Mouse (Mus musculus): ENCODE data around the gene Mettl7a2.

Gene Mettl7a2

DNA sequence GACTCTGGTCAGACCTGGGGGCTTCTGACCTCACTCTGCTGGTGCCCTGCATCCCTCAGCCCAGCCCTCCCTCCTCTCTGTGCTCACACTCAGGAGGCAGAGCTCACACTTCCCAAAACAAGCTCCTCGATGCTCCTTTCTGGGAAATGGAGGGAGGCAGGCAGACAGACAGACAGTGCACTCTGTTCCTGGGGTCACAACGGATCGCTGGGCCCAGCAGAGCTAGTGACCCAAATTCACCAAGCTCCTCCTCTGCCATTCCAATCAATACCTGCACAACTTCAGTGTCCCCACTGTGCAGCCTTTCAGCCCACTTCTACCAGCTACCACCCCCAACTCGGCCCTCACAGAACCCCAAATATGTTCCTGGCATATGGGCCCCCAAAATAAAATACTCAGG, 48.8 kb downstream of the Mettl7a2 start:
- Histone ChIP-seq H3K27me3 (ENCODE audit: control insufficient read depth, insufficient read depth, low read length, poor library complexity, severe bottlenecking) (no peaks in the 10 kb centered on the region), H3K36me3 (ENCODE audit: control insufficient read depth, insufficient read depth, low read length, poor library complexity, severe bottlenecking) (no peaks in the 10 kb centered on the region; the same call in 1 of the 2 replicates)
- no peak for DNase-seq (ENCODE audit: low read depth, low spot score)

DNA sequence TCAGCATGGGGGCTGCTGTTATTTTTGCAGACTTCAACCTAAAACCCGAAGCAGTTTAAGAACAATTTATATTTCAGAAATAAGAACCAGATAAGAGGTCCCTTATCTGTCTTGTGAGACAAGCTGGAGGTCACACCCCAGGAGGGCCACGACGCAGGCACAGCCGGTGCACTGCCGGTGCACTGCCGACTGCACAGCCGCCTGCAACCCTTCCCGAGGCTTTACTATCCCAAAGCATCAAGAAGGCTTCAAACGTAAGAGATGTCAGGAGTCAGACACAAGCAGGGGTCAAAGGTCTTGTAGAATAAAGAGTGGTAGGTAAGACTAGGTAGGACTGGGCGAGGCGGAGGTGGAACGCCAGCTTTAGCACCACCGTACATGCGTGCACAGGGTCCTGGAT, 49.3 kb downstream of the Mettl7a2 start:
- DNase-seq (ENCODE audit: low read depth, low spot score) = no peak
- Histone ChIP-seq H3K27me3 (ENCODE audit: control insufficient read depth, insufficient read depth, low read length, poor library complexity, severe bottlenecking) (no peaks in the 10 kb centered on the region), H3K36me3 (ENCODE audit: control insufficient read depth, insufficient read depth, low read length, poor library complexity, severe bottlenecking) (no peaks in the 10 kb centered on the region; the same call in 1 of the 2 replicates)

DNA sequence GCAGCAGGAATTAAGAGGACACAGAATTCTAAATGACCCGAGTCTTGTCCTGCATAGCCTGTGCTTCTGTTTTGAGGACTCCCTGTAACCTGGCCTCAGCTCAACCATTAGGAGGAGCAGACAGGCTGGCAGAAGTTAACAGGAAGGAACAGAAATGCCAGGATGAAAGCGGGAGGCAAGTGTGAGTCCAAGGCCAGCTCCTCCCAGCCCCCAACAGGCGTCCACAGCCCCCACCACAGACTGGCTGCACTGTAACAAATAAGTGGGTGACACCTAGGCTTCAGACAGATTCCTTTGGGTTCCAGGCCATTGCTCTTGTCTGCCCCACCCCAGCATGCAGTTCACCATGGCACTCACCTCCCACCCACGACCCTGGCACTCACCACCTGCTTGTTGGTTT, 49.8 kb downstream of the Mettl7a2 start:
- no peaks in the 10 kb centered on the region for H3K27me3 ChIP-seq (ENCODE audit: control insufficient read depth, insufficient read depth, low read length, poor library complexity, severe bottlenecking)
- no peaks in the 10 kb centered on the region; the same call in 1 of the 2 replicates for H3K36me3 ChIP-seq (ENCODE audit: control insufficient read depth, insufficient read depth, low read length, poor library complexity, severe bottlenecking)
- no peak for DNase-seq (ENCODE audit: low read depth, low spot score)

DNA sequence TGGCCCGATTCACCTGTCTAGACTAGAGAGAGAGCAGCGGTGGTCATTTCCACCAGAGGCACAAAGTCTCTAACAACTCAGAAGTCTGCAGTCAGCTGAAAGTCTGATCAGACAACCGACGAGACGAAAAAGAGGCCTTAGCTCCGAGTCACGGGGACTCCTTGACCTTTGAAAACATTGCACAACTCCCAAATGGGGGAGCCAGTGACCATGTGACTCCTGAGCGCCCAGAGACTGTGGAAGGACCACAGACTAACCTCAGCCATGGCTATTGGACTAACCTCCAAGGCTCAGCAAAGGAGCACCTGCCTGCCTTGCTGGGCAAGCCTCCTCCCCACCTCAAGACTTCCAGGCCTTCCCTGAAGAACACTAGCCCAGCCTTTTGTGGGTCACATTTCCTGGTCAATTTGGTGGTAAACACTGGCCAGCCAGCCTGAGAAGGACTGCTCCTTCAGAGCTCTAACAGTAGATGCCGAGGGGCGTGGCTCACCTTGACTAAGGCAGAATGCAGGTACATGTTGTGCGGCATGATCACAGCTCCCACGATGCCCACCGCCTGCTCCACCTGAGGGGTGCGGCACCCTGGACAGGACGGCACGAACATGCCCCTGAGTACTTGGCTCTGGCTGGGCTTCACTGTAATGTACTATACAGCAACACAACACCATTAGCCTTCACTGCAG, 50.5 kb downstream of the Mettl7a2 start:
- DNase-seq (ENCODE audit: low read depth, low spot score) = no peak
- Histone ChIP-seq H3K27me3 (ENCODE audit: control insufficient read depth, insufficient read depth, low read length, poor library complexity, severe bottlenecking) (no peaks in the 10 kb centered on the region), H3K36me3 (ENCODE audit: control insufficient read depth, insufficient read depth, low read length, poor library complexity, severe bottlenecking) (no peaks in the 10 kb centered on the region; the same call in 1 of the 2 replicates)

DNA sequence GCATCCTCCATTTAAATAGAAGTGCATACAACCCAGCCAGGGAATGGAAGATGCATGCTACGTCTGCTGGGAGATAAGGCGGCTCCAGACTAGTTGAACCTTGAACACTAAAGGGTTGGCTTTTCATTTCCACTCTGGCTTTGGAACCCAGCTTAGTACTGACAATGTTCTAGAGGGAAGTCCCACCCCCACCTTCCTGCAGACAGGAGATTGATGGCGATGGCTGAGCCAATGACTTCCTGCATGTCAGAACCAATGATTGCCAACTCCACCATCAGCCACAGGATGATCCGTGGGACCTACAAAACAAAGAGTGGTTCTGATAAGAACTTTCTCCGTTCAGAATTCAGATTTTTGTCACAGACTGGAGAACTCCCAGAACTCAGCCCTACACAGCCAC, 53.1 kb downstream of the Mettl7a2 start:
- H3K27me3 ChIP-seq (ENCODE audit: control insufficient read depth, insufficient read depth, low read length, poor library complexity, severe bottlenecking) = no peaks in the 10 kb centered on the region
- no peaks in the 10 kb centered on the region; the same call in 1 of the 2 replicates for H3K36me3 ChIP-seq (ENCODE audit: control insufficient read depth, insufficient read depth, low read length, poor library complexity, severe bottlenecking)
- no peak for DNase-seq (ENCODE audit: low read depth, low spot score)

DNA sequence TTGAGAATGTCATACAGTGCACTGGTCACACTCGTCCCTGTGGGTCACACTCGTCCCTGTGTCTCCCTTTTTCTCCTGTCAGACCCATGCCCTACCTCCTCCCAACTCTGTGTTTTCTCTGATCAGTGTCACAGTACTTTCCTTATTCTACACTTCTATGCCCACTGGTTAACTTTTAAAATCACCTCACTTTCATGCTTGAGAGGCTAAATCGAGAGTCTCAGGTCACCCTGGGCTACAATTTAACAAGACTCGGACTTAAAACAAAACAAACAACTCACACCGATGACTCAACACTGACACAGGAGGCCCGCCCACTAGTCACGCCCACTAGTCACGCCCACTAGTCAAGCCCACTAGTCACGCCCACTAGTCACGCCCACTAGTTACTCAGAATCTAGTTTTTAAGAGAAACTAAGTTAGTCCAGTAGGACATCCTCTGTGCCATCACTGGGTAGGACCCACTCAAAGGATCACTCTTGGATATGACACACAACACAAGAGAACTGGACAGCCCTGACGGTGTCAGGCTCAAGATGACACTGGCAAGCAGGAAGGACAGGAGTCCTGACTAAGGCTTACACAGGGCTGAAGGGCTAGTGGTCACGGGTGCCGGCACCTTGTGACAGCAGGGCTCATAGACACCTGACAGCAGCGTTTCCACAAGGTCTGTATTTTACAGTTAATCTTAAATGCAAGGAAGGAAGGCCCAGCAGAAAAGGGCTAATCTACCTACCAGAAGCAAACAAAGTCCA, 58.1 kb downstream of the Mettl7a2 start:
- no peaks in the 10 kb centered on the region for H3K27me3 ChIP-seq (ENCODE audit: control insufficient read depth, insufficient read depth, low read length, poor library complexity, severe bottlenecking)
- peak; percentile 43 for DNase-seq (ENCODE audit: low read depth, low spot score)
- H3K36me3 ChIP-seq (ENCODE audit: control insufficient read depth, insufficient read depth, low read length, poor library complexity, severe bottlenecking) = no peaks in the 10 kb centered on the region; the same call in 1 of the 2 replicates
